Mouse (Mus musculus): ENCODE measurements at regions not wholly inside any gene's neighbourhood (a gene's known extent, or its start where the extent isn't known, plus 50 kb on each side); places are given as distances from the start of the nearest gene placed in this dataset.

GRCm38 (mm10) chr6:51347721-51348120 is 84.7 kb upstream of the Nfe2l3 start:
- no peak for TF ChIP-seq CTCF (IDR thresholded peaks at IDR 0.05; ENCODE audit: low read depth)
- no peak for TF ChIP-seq EP300 (optimal IDR thresholded peaks at IDR 0.05)

Data from stomach, postnatal 0 days (tissue).